ENCODE assay signal across 9 mouse cellular contexts in the genomic region with DNA sequence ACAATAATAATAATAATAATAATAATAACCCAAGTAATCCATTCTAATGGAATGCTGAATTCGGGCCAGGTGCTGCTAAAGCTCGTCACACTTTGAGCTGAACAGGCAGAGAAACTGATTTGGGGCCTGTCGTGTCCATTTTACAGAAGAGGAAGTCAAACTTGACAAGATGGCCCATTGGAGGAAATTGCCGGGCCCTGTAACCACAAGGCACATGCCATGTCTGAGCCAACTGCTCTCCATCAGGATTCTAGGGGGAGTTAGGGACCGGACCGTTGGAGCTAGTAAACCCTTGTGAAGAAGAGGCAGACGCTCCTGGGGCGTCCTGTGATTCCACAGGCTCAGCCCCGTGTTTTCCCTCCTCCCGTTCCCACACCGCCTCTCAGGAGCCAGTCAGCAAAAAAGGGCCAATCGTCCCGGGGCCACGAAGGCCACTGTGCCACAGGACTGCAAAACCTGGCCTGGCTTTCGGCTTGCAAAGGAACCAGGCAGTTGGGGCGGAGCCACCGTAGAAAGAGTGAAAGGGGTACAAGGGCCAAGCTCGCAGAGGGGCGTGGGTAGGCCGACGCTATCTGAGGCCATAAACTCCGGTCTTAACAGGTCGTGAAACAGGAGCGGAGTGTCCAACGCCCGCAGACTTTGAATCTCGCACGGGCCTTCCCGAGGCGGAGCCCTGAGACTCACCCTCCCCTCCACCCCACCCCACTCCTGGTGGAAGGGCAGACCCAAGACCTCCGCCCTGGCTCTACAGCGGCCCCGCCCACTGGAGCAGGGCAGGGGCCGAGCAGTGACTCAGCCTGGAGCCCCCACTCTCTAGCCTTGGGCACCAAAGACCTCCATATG. TPM values are rescaled to one million over a fixed set of nuclear protein-coding genes. Genes with fewer than 3 reads are reported as not detected.
DNase-seq lines count a peak whose midpoint lies in the region; ATAC-seq lines count a peak whose summit lies in the region.
"Had no signal": no experiment of that assay in that cellular context is flagged by ENCODE, and none has a peak within 500 bp of the region (broad histone marks: within the 10 kb centered on the region; RNA-seq: fewer than 3 reads in every experiment).

No protein-coding gene starts in this region.

- peak overlapping the region; percentile 67 for H3K9ac ChIP-seq in heart, embryonic 16.5 days (ENCODE audit: low read length)

- H3K4me1 ChIP-seq in heart, embryonic 16.5 days (ENCODE audit: control insufficient read depth, insufficient read depth, low read length): peaks cover 7% of the 10 kb centered on the region; the same call in 1 of the 2 replicates
- peaks cover 7% of the 10 kb centered on the region for H3K4me1 ChIP-seq in megakaryocyte, embryonic 14.5 days

- H3K9me3 ChIP-seq in heart, embryonic 16.5 days (replicated peaks; ENCODE audit: control insufficient read depth, low read length): no peaks in the 10 kb centered on the region
- H3K9me3 ChIP-seq in megakaryocyte, embryonic 14.5 days: no peaks in the 10 kb centered on the region

- intact Hi-C loops in left cerebral cortex, postnatal 4 days (cut with DNase I): no loop called here

- ATAC-seq in heart, embryonic 16.5 days (replicated peaks; ENCODE audit: extremely low read depth, insufficient read depth, low FRiP score): peak; percentile 71

- WGBS in heart, embryonic 16.5 days: 5% methylated on average over 34 of the region's 34 CpGs

- peak overlapping the region; percentile 62 for H3K4me2 ChIP-seq in heart, embryonic 16.5 days (ENCODE audit: low read depth, low read length)

- no peak overlapping the region for H3K27ac ChIP-seq in heart, embryonic 16.5 days (ENCODE audit: low read length)

- no peaks in the 10 kb centered on the region for H3K36me3 ChIP-seq in heart, embryonic 16.5 days (ENCODE audit: control insufficient read depth, insufficient read depth)
- no peaks in the 10 kb centered on the region for H3K36me3 ChIP-seq in megakaryocyte, embryonic 14.5 days (replicated peaks; ENCODE audit: low read length)

- peak overlapping the region; percentile 41 for H3K4me3 ChIP-seq in heart, embryonic 16.5 days (ENCODE audit: low read length)
- H3K4me3 ChIP-seq in megakaryocyte, embryonic 14.5 days (replicated peaks): peak overlapping the region; percentile 59

- peaks cover 25% of the 10 kb centered on the region for H3K27me3 ChIP-seq in heart, embryonic 16.5 days (ENCODE audit: control insufficient read depth, insufficient read depth, low read length)
- H3K27me3 ChIP-seq in megakaryocyte, embryonic 14.5 days (replicated peaks): peaks cover 83% of the 10 kb centered on the region

- peak; percentile 30 for DNase-seq in left cerebral cortex, postnatal 4 days
- DNase-seq in left cerebral cortex, adult 9 months (ENCODE audit: low spot score in 2 of 2): no peak
- DNase-seq in embryo, embryonic 10.5 days (ENCODE audit: low spot score): peak; percentile 86
- peak; percentile 88 to 89 for DNase-seq in kidney, postnatal 36 days
- peak; percentile 61 to 68 for DNase-seq in urinary bladder, postnatal 4 days (ENCODE audit: low spot score in 2 of 2)
- no peak for DNase-seq in layer of hippocampus, adult 18-20 months (ENCODE audit: low spot score in 2 of 2)

RNA-seq across cellular contexts. Expression of gene Krt8, which starts 1.4 kb away (rescaled TPM):
- total RNA-seq in left cerebral cortex, postnatal 4 days (2021): under 1 TPM in 1 of 2 experiments, not detected in 1; 0.18 TPM
- 132 and 209 TPM in 2 replicates for polyA plus RNA-seq in heart, embryonic 16.5 days (2015; fragmentation: Nextera tagmentation; extraction: Ambion mirVana)
- not detected in 2 replicates for polyA plus RNA-seq in megakaryocyte, embryonic 14.5 days (2012; ENCODE audit: insufficient read depth, low replicate concordance)
- total RNA-seq in layer of hippocampus, adult 18-20 months (2021): not detected
- total RNA-seq: left cerebral cortex, postnatal 10 days had no signal

RNA-seq across cellular contexts. Expression of gene Krt18, which starts 25.1 kb away (rescaled TPM):
- total RNA-seq in left cerebral cortex, postnatal 4 days (2021): under 1 TPM; 0.26 to 0.64 TPM
- 127 and 215 TPM in 2 replicates for polyA plus RNA-seq in heart, embryonic 16.5 days (2015; fragmentation: Nextera tagmentation; extraction: Ambion mirVana)
- 0.06 TPM in 1 of 2 replicates, not detected in the other for polyA plus RNA-seq in megakaryocyte, embryonic 14.5 days (2012; ENCODE audit: insufficient read depth, low replicate concordance)
- under 1 TPM; 0.23 to 0.64 TPM for total RNA-seq in layer of hippocampus, adult 18-20 months (2021)

RNA-seq across cellular contexts. Expression of gene Krt78, which starts 48.8 kb away (rescaled TPM):
- not detected for total RNA-seq in left cerebral cortex, postnatal 4 days (2021)
- 0.14 TPM in 1 of 2 replicates, not detected in the other for polyA plus RNA-seq in heart, embryonic 16.5 days (2015; fragmentation: Nextera tagmentation; extraction: Ambion mirVana)
- polyA plus RNA-seq in megakaryocyte, embryonic 14.5 days (2012; ENCODE audit: insufficient read depth, low replicate concordance): not detected in 2 replicates
- not detected for total RNA-seq in layer of hippocampus, adult 18-20 months (2021)

Comparison
In these comparisons a context has a peak if more than half of its experiments do, and no peak if none do; other contexts are left out.
1. DNase-seq: peak in left cerebral cortex, postnatal 4 days (single experiment), embryo, embryonic 10.5 days (single experiment), kidney, postnatal 36 days (2 of 2) and urinary bladder, postnatal 4 days (2 of 2); none in left cerebral cortex, adult 9 months (0 of 2) and layer of hippocampus, adult 18-20 months (0 of 2).